Comparison of ENCODE assay signal across 12 mouse cellular contexts in genomic region chr17:34439795-34440194, GRCm38 (mm10). TPM values are rescaled to one million over a fixed set of nuclear protein-coding genes. Genes with fewer than 3 reads are reported as not detected.
A peak's percentile ranks its signal among the peaks of the same experiment; 100 is the strongest.
DNase-seq lines count a peak whose midpoint lies in the region; ATAC-seq and TF ChIP-seq lines count a peak whose summit lies in the region.
"Had no signal": no experiment of that assay in that cellular context is flagged by ENCODE, and none has a peak within 500 bp of the region (broad histone marks: within the 10 kb centered on the region; RNA-seq: fewer than 3 reads in every experiment).

No protein-coding gene starts in this region.

- no peaks in the 10 kb centered on the region for H3K4me1 ChIP-seq in hindbrain, embryonic 11.5 days (replicated peaks; ENCODE audit: control insufficient read depth, insufficient read depth, low read length)
- no peaks in the 10 kb centered on the region for H3K4me1 ChIP-seq in hindbrain, embryonic 13.5 days (replicated peaks)
- no peaks in the 10 kb centered on the region for H3K4me1 ChIP-seq in midbrain, postnatal 0 days (ENCODE audit: insufficient read depth, low read length)
- H3K4me1 ChIP-seq in midbrain, embryonic 10.5 days: no peaks in the 10 kb centered on the region

- no peaks in the 10 kb centered on the region for H3K36me3 ChIP-seq in hindbrain, embryonic 11.5 days (ENCODE audit: control insufficient read depth, insufficient read depth, low read length)
- H3K36me3 ChIP-seq in hindbrain, embryonic 13.5 days: no peaks in the 10 kb centered on the region
- no peaks in the 10 kb centered on the region for H3K36me3 ChIP-seq in midbrain, postnatal 0 days (ENCODE audit: insufficient read depth, low read length)
- no peaks in the 10 kb centered on the region for H3K36me3 ChIP-seq in midbrain, embryonic 10.5 days
- H3K36me3 ChIP-seq: kidney, embryonic 15.5 days had no signal

- no peaks in the 10 kb centered on the region for H3K9me3 ChIP-seq in hindbrain, embryonic 11.5 days (ENCODE audit: control insufficient read depth, low read length)
- no peaks in the 10 kb centered on the region for H3K9me3 ChIP-seq in hindbrain, embryonic 13.5 days
- H3K9me3 ChIP-seq in midbrain, postnatal 0 days (ENCODE audit: low read length): no peaks in the 10 kb centered on the region
- peaks cover 6% of the 10 kb centered on the region; the same call in 1 of the 2 replicates for H3K9me3 ChIP-seq in midbrain, embryonic 10.5 days (replicated peaks)
- H3K9me3 ChIP-seq: kidney, embryonic 15.5 days had no signal

- H3K4me2 ChIP-seq in hindbrain, embryonic 11.5 days (replicated peaks; ENCODE audit: low read depth, low read length): no peak overlapping the region
- no peak overlapping the region for H3K4me2 ChIP-seq in hindbrain, embryonic 13.5 days
- no peak overlapping the region for H3K4me2 ChIP-seq in midbrain, postnatal 0 days (ENCODE audit: low read depth, low read length, poor library complexity, severe bottlenecking)
- H3K4me2 ChIP-seq: kidney, embryonic 15.5 days; midbrain, embryonic 11.5 days had no signal

- no peak overlapping the region for H3K9ac ChIP-seq in hindbrain, embryonic 11.5 days (ENCODE audit: low read depth, low read length)
- H3K9ac ChIP-seq in hindbrain, embryonic 13.5 days: no peak overlapping the region
- no peak overlapping the region for H3K9ac ChIP-seq in midbrain, postnatal 0 days (replicated peaks; ENCODE audit: low read length, poor library complexity, severe bottlenecking)
- H3K9ac ChIP-seq: kidney, embryonic 15.5 days had no signal

- no peaks in the 10 kb centered on the region for H3K27me3 ChIP-seq in hindbrain, embryonic 11.5 days (ENCODE audit: control insufficient read depth, insufficient read depth, low read length)
- H3K27me3 ChIP-seq in hindbrain, embryonic 13.5 days: no peaks in the 10 kb centered on the region
- H3K27me3 ChIP-seq in midbrain, postnatal 0 days (ENCODE audit: insufficient read depth, low read length): no peaks in the 10 kb centered on the region
- H3K27me3 ChIP-seq in midbrain, embryonic 10.5 days (ENCODE audit: low read depth, poor library complexity, severe bottlenecking): no peaks in the 10 kb centered on the region
- H3K27me3 ChIP-seq: kidney, embryonic 15.5 days had no signal

- no peak overlapping the region for H3K4me3 ChIP-seq in hindbrain, embryonic 11.5 days (ENCODE audit: low read depth, low read length)
- no peak overlapping the region for H3K4me3 ChIP-seq in hindbrain, embryonic 13.5 days
- no peak overlapping the region for H3K4me3 ChIP-seq in midbrain, postnatal 0 days (ENCODE audit: low read depth, low read length)
- H3K4me3 ChIP-seq in midbrain, embryonic 10.5 days: no peak overlapping the region
- H3K4me3 ChIP-seq: kidney, embryonic 15.5 days had no signal

- no peak for ATAC-seq in hindbrain, embryonic 11.5 days (ENCODE audit: low FRiP score)
- no peak for ATAC-seq in hindbrain, embryonic 13.5 days (ENCODE audit: low FRiP score)
- ATAC-seq in midbrain, postnatal 0 days (ENCODE audit: low FRiP score): no peak
- ATAC-seq: forebrain, embryonic 16.5 days had no signal

- 61% methylated on average over 3 of the region's 3 CpGs for WGBS in hindbrain, embryonic 11.5 days
- 46% methylated on average over 3 of the region's 3 CpGs for WGBS in hindbrain, embryonic 13.5 days
- 48% methylated on average over 3 of the region's 3 CpGs for WGBS in midbrain, postnatal 0 days
- 51% methylated on average over 3 of the region's 3 CpGs for WGBS in midbrain, embryonic 10.5 days

- no peak overlapping the region for H3K27ac ChIP-seq in hindbrain, embryonic 11.5 days (ENCODE audit: low read depth, low read length)
- H3K27ac ChIP-seq in hindbrain, embryonic 13.5 days: no peak overlapping the region
- H3K27ac ChIP-seq in midbrain, postnatal 0 days (ENCODE audit: low read depth, low read length): no peak overlapping the region
- no peak overlapping the region for H3K27ac ChIP-seq in midbrain, embryonic 10.5 days (replicated peaks)
- H3K27ac ChIP-seq: kidney, embryonic 15.5 days had no signal

- TF ChIP-seq CTCF in midbrain, postnatal 0 days (IDR thresholded peaks at IDR 0.05): peak; percentile 80

- DNase-seq in hindbrain, embryonic 11.5 days (ENCODE audit: low spot score): peak; percentile 29
- DNase-seq in midbrain, postnatal 0 days (ENCODE audit: low spot score): peak; percentile 53
- no peak for DNase-seq in midbrain, embryonic 10.5 days (ENCODE audit: low spot score)
- peak; percentile 49 for DNase-seq in embryo, embryonic 11 days
- DNase-seq in yolk sac, embryonic 10.5 days (ENCODE audit: low spot score): peak; percentile 3
- DNase-seq in spleen, postnatal 14 days (ENCODE audit: low spot score in 2 of 2): no peak
- no peak for DNase-seq in adrenal gland, postnatal 10 days
- DNase-seq: adrenal gland, adult 8-10 months had no signal

RNA-seq across cellular contexts. Expression of gene Btnl4, which starts 37.3 kb away (rescaled TPM):
- polyA plus RNA-seq in hindbrain, embryonic 11.5 days (2014; fragmentation: Nextera tagmentation; extraction: Ambion mirVana): not detected in 2 replicates
- not detected in 2 replicates for polyA plus RNA-seq in hindbrain, embryonic 13.5 days (2015; fragmentation: Nextera tagmentation; extraction: Ambion mirVana)
- total RNA-seq in midbrain, postnatal 0 days (2014; rRNA removed): not detected in 2 replicates
- not detected in 2 replicates for polyA plus RNA-seq in midbrain, postnatal 0 days (2015; fragmentation: Nextera tagmentation; extraction: Ambion mirVana)
- not detected in 2 replicates for polyA plus RNA-seq in midbrain, embryonic 10.5 days (2016; fragmentation: Nextera tagmentation; extraction: Ambion mirVana)
- not detected for total RNA-seq in adrenal gland, postnatal 10 days (2021)
- total RNA-seq: adrenal gland, adult 8-10 months had no signal
- polyA plus RNA-seq: forebrain, embryonic 16.5 days; kidney, embryonic 15.5 days; midbrain, embryonic 11.5 days had no signal

RNA-seq across cellular contexts. Expression of gene BC051142, which starts 41.2 kb away (rescaled TPM):
- polyA plus RNA-seq in hindbrain, embryonic 11.5 days (2014; fragmentation: Nextera tagmentation; extraction: Ambion mirVana): 2.7 and 4.1 TPM in 2 replicates
- 3.6 and 4.1 TPM in 2 replicates for polyA plus RNA-seq in hindbrain, embryonic 13.5 days (2015; fragmentation: Nextera tagmentation; extraction: Ambion mirVana)
- 2.0 and 9.2 TPM in 2 replicates for total RNA-seq in midbrain, postnatal 0 days (2014; rRNA removed)
- 6.7 and 7.8 TPM in 2 replicates for polyA plus RNA-seq in midbrain, postnatal 0 days (2015; fragmentation: Nextera tagmentation; extraction: Ambion mirVana)
- 1.8 and 3.1 TPM in 2 replicates for polyA plus RNA-seq in midbrain, embryonic 10.5 days (2016; fragmentation: Nextera tagmentation; extraction: Ambion mirVana)
- total RNA-seq in adrenal gland, postnatal 10 days (2021): 1 to 10 TPM; 1.5 to 3.6 TPM

Comparison
In these comparisons a context has a peak if more than half of its experiments do, and no peak if none do; other contexts are left out.
1. DNase-seq: peak in hindbrain, embryonic 11.5 days (single experiment), midbrain, postnatal 0 days (single experiment), embryo, embryonic 11 days (single experiment) and yolk sac, embryonic 10.5 days (single experiment); none in midbrain, embryonic 10.5 days (single experiment), spleen, postnatal 14 days (0 of 2) and adrenal gland, postnatal 10 days (single experiment).